Mouse (Mus musculus) hindbrain, postnatal 0 days (tissue): ENCODE data around the gene Plekhm1. TPM values are rescaled to one million over a fixed set of nuclear protein-coding genes. Genes with fewer than 3 reads are reported as not detected.
A peak's percentile ranks its signal among the peaks of the same experiment; 100 is the strongest.

Source experiments
- ATAC-seq: fragments of 200-750 bp; cut with Nextera tagmentation; 2 replicates; pipeline ENCODE4 v1.8.0; 2017; ENCODE audit warnings: mild to moderate bottlenecking, moderate TSS enrichment, moderate library complexity
- DNase-seq: peaks from one replicate; pipeline ENCODE4 v3.0.0-alpha.2; 2015; ENCODE audit warnings: low spot score
- H3K27ac ChIP-seq: fragments of 300-500 bp; sonication (generic); 2 replicates; pipeline ENCODE4 v1.5.1; 2014; ENCODE audit warnings: mild to moderate bottlenecking
- H3K27me3 ChIP-seq: fragments of 300-500 bp; sonication (generic); 2 replicates; pipeline ENCODE4 v1.6.1; 2014; ENCODE audit warnings: low read length, mixed read lengths; ENCODE audit not compliant: insufficient read depth
- H3K36me3 ChIP-seq: fragments of 300-500 bp; sonication (generic); 2 replicates; pipeline ENCODE4 v1.6.1; 2014; ENCODE audit warnings: low read length, mixed read lengths; ENCODE audit not compliant: insufficient read depth
- H3K4me1 ChIP-seq: fragments of 300-500 bp; sonication (generic); 2 replicates; pipeline ENCODE4 v1.6.1; 2014; ENCODE audit warnings: antibody characterized with exemption, low read length, mixed read lengths; ENCODE audit not compliant: insufficient read depth
- H3K4me2 ChIP-seq: fragments of 300-500 bp; sonication (generic); 2 replicates; pipeline ENCODE4 v1.6.1; 2014; ENCODE audit warnings: low read depth, mild to moderate bottlenecking, low read length, moderate library complexity, mixed read lengths
- H3K4me3 ChIP-seq: fragments of 300-500 bp; sonication (generic); 2 replicates; pipeline ENCODE4 v1.5.1; 2014; ENCODE audit warnings: low read length
- H3K9ac ChIP-seq: fragments of 300-500 bp; sonication (generic); replicated peaks from 2 replicates; pipeline ENCODE4 v1.6.1; 2014; ENCODE audit warnings: mild to moderate bottlenecking, low read length, moderate library complexity, mixed read lengths
- H3K9me3 ChIP-seq: fragments of 300-500 bp; sonication (generic); 2 replicates; pipeline ENCODE4 v1.6.1; 2016; ENCODE audit warnings: low read length, mixed read lengths
- CTCF ChIP-seq: IDR thresholded peaks from 2 replicates; pipeline ENCODE4 v1.5.1; 2016; ENCODE audit warnings: antibody characterized with exemption, control low read depth, low read depth
- WGBS: fragments of 180-500 bp; shearing (Covaris S2); extraction: QIAGEN DNeasy Blood & Tissue Kit; methylation state at CpG from one replicate; pipeline ENCODE4 v1.1.7; 2014; 5-methylcytosine and 5-hydroxymethylcytosine counted together
- polyA plus RNA-seq: library from polyadenylated mRNA; unstranded; fragments of >200 nt; fragmentation: Nextera tagmentation; extraction: Ambion mirVana; gene quantifications from 2 replicates; pipeline ENCODE4 v1.2.1, GENCODE M21; 2015
- total RNA-seq: library from RNA; depleted of rRNA; stranded (reverse); fragments of >200 nt; gene quantifications from 2 replicates; pipeline ENCODE4 v1.2.3, GENCODE M21; 2014

Plekhm1 gene
- total and polyA plus RNA-seq, 2 experiments from 2014 or later = 6.3 to 8.2 TPM

DNA sequence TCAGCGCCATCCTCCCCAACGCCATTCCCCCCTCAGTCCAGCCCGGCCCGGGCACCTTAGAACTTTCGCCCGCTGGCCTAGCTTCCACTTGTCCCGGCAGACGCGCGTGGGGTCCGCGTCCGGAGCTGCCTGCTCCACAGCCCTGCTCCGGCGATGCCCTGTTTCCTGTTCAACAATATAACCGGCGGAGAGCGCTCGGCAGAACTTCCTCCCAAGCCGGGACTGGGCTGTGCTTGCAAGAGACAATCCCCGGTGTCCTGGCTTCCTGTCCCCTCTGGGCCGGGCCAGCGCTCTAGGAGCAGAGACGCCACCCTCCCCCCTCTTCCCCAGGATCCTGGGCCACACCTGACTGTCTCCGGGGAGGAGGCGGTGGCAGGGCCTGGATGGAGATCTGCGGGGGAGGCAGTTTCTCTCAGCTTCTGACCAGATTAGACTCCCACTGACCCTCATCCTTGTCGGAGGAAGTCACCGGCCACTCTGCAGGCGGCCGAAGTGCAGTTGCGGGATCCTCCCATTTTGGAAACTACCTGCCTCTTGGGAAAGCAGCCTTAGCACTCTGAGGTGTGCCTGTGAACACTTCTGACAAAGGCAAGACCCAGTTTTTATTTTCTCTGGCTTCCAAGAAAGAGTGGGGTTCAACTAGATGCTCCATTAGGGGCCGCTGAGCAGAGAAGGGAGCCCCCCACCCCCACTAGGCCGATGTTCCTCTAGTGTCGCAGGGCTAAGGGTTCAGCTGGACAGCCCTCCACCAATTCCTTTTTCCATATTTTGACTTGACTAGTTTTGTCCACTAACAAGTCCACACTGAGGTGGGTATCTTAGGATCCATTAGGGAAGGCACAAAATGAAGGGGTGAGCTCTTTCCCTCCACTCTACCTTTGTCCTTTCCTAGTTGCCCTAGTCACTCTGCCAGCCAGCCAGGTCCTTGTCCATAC is 49.0 kb downstream of the Plekhm1 start, which contains the start of gene Arhgap27:
Gene Arhgap27, minus strand, starts transcription at position 479 of the 935 bp plus-strand sequence.
- ATAC-seq = no peak
- peak within 1 kb of the TSS; percentile 58 for H3K27ac ChIP-seq

GRCm38 (mm10) chr11:103362521-103363181 is 49.8 kb downstream of the Plekhm1 start:
- H3K9me3 ChIP-seq = no peaks in the 10 kb centered on the region
- no peak for DNase-seq

More for the DNA sequence above, 49.0 kb downstream of the Plekhm1 start, which contains the start of gene Arhgap27:
- Histone ChIP-seq H3K9me3 (no peaks in the 10 kb centered on the region), H3K4me2 (peak within 1 kb of the TSS; percentile 71), H3K27me3 (peaks cover 15% of the 10 kb centered on the region), H3K9ac (peak within 1 kb of the TSS; percentile 43; the same call in 1 of the 2 replicates), H3K4me1 (peaks cover 13% of the 10 kb centered on the region; the same call in 1 of the 2 replicates), H3K4me3 (peak within 1 kb of the TSS; percentile 40), H3K36me3 (peaks cover 9% of the 10 kb centered on the region)
- 3% methylated on average over 35 of the region's 35 CpGs for whole genome bisulfite sequencing
- TF ChIP-seq CTCF = no peak
- no peak for DNase-seq

GRCm38 (mm10) chr11:103362054-103362432 is 50.4 kb downstream of the Plekhm1 start:
- DNase-seq = no peak
- ATAC-seq = no peak
- Histone ChIP-seq H3K9ac (no peak overlapping the region), H3K36me3 (peaks cover 4% of the 10 kb centered on the region), H3K4me2 (peak overlapping the region; percentile 71), H3K4me1 (peaks cover 13% of the 10 kb centered on the region; the same call in 1 of the 2 replicates), H3K27ac (no peak overlapping the region), H3K9me3 (no peaks in the 10 kb centered on the region), H3K27me3 (peaks cover 15% of the 10 kb centered on the region), H3K4me3 (peak overlapping the region; percentile 40)
- 5% methylated on average over 13 of the region's 13 CpGs for WGBS
- no peak for TF ChIP-seq CTCF

More at GRCm38 (mm10) chr11:103362521-103363181, 49.8 kb downstream of the Plekhm1 start:
- WGBS = under 1% methylated on average over 33 of the region's 33 CpGs
- peaks cover 13% of the 10 kb centered on the region; the same call in 1 of the 2 replicates for H3K4me1 ChIP-seq
- ATAC-seq = no peak
- peaks cover 15% of the 10 kb centered on the region for H3K27me3 ChIP-seq
- H3K4me3 ChIP-seq = peak overlapping the region; percentile 40
- TF ChIP-seq CTCF = no peak
- H3K4me2 ChIP-seq = peak overlapping the region; percentile 71
- H3K9ac ChIP-seq = peak overlapping the region; percentile 43; the same call in 1 of the 2 replicates
- H3K27ac ChIP-seq = peak overlapping the region; percentile 58
- H3K36me3 ChIP-seq = peaks cover 9% of the 10 kb centered on the region

GRCm38 (mm10) chr11:103361396-103362053 is 51.0 kb downstream of the Plekhm1 start:
- Histone ChIP-seq H3K9me3 (no peaks in the 10 kb centered on the region), H3K36me3 (no peaks in the 10 kb centered on the region), H3K27ac (no peak overlapping the region), H3K4me3 (peak overlapping the region; percentile 2; the same call in 1 of the 2 replicates), H3K27me3 (peaks cover 15% of the 10 kb centered on the region), H3K9ac (no peak overlapping the region), H3K4me2 (peak overlapping the region; percentile 71), H3K4me1 (peaks cover 13% of the 10 kb centered on the region; the same call in 1 of the 2 replicates)
- WGBS = 5% methylated on average over 25 of the region's 25 CpGs
- no peak for DNase-seq
- ATAC-seq = no peak
- no peak for TF ChIP-seq CTCF

DNA sequence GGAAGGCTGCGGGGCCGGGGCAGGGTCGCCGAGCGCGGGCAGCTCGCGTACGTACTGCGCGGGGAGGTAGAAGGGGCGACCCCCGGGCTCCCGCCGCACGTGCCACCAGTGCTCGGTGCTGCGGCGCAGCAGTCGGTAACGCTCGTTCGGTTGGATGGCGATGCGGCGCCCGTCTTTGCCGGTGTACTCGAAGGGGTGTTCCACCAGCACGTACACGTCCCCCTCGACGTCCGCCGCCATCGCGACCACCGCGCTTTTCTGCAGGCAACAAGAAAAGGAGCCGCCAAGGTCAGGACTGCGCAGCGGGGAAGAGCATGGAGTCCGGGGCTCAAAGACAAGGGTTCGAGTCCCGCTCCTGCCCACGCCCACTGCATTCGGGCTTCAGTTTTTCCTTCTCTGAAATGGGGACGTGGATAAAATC is 51.8 kb downstream of the Plekhm1 start:
- no peak overlapping the region for H3K27ac ChIP-seq
- H3K4me2 ChIP-seq = peak overlapping the region; percentile 71
- 4% methylated on average over 38 of the region's 48 CpGs for WGBS
- ATAC-seq (peak; percentile 15), DNase-seq (no peak)
- no peak for TF ChIP-seq CTCF
- H3K4me3 ChIP-seq = peak overlapping the region; percentile 42
- H3K4me1 ChIP-seq = peaks cover 13% of the 10 kb centered on the region; the same call in 1 of the 2 replicates
- no peaks in the 10 kb centered on the region for H3K9me3 ChIP-seq
- H3K27me3 ChIP-seq = peaks cover 15% of the 10 kb centered on the region
- H3K9ac ChIP-seq = 0 out of 2 replicates have a peak overlapping the region, but pooled peaks have one; percentile 37
- H3K36me3 ChIP-seq = no peaks in the 10 kb centered on the region
